Mouse (Mus musculus): ENCODE results near the gene Rhbdl1.

Rhbdl1 gene

GRCm38 (mm10) chr17:25838904-25839303, 1.8 kb upstream of the Rhbdl1 start:
- DNase-seq: peak; percentile 50

- peak; percentile 56 for DNase-seq
Observed at GRCm38 (mm10) chr17:25837533-25837932, 438 bp upstream of the Rhbdl1 start.

DNA sequence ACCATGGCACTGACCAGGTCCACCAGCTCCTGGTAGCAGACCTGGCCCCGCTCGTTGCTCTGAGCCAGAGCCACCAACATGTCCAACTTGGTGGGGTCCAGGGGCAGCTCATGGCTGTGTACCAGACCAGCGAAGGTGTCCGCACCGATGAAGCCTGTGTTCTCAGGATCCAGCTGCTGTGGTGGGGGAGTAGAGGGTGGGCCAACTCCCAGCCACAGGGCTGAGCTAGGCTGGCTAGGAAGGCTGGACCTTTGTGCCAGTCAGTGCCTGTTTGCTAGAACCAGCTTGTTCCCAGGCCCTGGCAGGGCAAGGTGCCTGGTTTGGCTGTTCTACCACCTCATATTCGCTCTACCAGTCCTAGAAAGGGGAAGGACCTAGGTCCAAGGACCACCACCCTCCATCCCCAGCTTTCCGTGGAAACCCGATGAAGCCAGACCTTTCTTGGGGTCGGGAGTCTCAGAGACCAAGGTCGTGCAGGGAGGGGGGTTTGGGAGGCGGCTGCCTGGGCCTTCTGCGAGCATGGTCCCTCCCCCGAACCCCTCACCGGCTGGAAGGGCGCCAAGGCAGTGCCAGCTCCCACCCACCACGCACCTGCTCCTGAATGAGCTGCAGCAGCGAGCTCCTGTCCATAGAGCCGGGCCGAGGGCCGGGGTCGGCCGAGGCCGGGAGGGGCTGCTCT, 559 bp downstream of the Rhbdl1 start:
- DNase-seq: peak; percentile 71

DNA sequence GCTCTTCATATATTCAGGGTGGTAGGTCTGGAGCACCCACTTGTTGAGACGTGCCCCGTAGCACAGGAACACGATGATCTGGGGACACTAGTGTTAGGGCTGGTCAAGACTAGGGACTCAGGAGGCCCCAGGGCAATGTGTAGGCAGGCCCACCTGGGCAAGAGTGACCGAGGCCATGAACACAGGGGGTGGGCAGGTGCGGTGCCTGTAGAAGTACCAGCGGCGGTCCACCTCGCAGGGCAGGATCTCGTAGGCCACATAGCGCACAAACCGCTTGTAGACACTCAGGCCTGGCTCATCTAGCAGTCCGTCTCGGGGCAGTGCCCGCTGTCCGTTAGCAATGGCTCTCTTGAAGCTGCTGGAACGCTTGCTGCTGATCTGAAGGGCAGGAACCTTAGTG, 1.3 kb downstream of the Rhbdl1 start:
- DNase-seq: peak; percentile 67

- no peak for DNase-seq
Observed at GRCm38 (mm10) chr17:25835301-25835700, 1.8 kb downstream of the Rhbdl1 start.

DNA sequence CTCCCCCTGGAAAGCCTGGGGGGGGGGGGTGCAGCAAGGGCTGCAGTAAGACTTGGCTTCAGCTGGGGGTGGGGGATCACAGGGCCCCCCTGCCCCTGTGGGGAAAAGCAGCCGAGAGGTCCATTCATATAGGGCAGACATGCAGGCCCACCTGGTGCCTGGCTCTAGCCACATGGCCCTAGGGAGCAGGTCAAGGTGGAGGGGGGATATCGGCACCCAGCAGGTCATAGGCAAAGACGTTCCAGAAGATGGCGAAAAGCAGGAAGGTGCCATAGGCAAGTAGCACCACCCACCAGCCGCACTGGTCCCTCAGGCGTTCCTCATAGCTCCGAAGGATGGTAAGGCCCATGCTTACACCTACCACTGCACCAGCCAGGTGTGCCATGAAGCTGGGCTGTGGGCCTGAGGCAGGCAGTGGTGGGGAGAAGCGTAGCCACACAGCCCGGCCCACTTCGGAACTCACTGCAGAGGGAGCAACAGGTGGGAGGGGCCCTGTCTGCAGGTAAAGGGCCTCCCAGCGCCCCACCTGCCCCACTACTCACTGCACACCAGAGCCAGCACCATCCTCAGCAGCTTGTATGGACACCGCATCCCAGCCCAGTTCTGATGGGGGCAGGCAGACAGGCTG, 2.4 kb downstream of the Rhbdl1 start:
- DNase-seq: peak; percentile 78

- DNase-seq: peak; percentile 76
Observed at GRCm38 (mm10) chr17:25833961-25834594, 3.0 kb downstream of the Rhbdl1 start.

GRCm38 (mm10) chr17:25833291-25833663, 3.8 kb downstream of the Rhbdl1 start, which contains the start of gene Stub1:
Gene Stub1, minus strand, starts transcription at chr17:25833404.
- peak; percentile 93 for DNase-seq

- DNase-seq: peak; percentile 99
Observed at GRCm38 (mm10) chr17:25832436-25833290, 4.4 kb downstream of the Rhbdl1 start.

GRCm38 (mm10) chr17:25831451-25832281, 5.4 kb downstream of the Rhbdl1 start:
- peak; percentile 81 for DNase-seq

DNA sequence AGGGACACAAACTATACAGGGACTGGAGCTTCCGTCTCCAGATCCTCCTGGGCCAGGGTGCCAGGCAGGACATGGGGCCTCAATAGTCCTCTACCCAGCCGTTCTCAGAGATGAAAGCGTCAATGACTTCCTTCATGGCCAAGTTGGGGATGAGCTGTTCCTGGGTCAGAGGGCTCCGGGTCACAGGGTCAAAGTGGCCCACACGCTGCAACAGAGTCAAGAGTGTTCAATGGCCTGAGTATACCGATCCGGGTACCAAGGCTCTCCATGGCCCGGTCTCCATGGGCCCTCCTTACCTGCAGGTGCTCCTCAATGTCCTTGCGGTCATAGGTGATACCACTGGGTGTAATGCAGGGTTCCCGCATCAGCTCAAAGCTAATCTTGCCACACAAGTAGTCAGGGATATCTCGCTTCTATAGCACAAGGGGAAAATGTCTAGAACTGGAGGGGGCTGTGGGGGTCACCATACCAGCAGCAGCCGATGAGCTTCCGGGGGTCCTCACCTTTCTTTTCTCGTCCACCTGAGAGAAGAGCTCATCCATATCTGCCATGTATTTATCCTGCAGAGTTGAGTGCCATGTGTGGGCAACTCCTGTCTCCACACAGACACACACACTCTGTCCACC, 6.2 kb downstream of the Rhbdl1 start:
- DNase-seq: no peak

DNA sequence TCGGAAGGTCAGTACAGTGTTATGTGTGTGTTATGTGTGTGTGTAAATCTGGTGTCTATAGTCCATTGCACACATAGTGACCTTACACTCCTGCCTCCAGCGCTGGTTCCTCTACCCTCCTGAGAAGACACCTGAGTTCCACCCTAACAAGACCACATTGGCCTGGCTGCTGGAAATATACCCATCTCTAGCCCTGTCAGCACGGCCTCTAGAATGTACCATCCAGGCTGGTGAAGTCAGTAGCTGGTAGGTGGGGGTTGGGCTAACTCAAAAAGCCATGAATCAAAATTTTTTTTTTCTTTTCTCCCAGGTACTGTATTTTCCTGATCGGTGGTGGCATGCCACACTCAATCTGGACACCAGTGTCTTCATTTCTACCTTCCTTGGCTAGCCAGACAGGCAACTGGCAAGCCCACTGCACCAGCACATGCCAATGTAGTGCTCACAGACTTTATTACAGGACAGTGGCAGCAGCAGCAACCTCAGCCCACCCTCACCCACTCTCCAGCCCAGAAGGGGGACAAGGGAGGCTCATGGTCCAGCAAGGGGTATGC, 6.8 kb downstream of the Rhbdl1 start:
- peak; percentile 64 for DNase-seq

GRCm38 (mm10) chr17:25829558-25830017, 7.5 kb downstream of the Rhbdl1 start:
- DNase-seq: peak; percentile 63

DNA sequence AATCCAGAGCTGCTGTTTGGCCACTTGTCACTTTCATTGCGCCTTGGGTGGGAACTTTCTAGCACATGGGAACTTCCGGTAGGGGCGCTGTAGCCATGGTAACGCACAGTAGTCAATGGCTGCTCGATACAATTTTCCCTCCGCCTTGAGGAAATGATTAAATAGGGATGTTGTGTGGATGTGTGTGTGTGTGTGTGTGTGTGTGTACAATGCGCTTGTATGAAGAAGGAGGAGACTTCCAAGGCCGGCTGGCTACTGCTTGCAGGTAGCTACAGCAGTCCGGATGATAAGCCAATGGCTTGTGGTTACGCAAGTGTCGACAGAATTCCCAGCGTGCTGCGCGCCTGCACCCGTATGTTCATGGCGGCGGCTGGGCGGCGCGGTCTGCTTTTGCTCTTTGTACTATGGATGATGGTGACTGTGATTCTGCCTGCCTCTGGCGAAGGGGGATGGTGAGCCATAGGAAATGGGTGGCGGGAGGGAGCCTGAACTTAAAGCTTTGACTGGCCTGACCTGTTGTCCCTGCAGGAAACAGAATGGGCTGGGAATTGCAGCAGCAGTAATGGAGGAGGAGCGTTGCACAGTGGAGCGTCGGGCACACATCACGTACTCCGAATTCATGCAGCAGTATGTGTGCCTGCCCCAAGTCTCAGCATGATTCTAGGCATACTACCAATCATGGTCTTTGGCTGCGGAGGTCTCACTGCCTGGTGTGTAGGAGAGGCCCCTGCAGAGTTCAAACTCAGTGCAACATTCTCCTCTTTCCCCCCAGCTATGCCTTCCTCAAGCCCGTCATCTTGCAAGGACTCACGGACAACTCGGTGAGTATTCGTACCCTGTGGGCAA, 8.2 kb downstream of the Rhbdl1 start, which contains the start of gene Jmjd8:
Gene Jmjd8 (plus strand): TSS at position 156 of the 846 bp plus-strand sequence.
- peak; percentile 83 for DNase-seq

DNA sequence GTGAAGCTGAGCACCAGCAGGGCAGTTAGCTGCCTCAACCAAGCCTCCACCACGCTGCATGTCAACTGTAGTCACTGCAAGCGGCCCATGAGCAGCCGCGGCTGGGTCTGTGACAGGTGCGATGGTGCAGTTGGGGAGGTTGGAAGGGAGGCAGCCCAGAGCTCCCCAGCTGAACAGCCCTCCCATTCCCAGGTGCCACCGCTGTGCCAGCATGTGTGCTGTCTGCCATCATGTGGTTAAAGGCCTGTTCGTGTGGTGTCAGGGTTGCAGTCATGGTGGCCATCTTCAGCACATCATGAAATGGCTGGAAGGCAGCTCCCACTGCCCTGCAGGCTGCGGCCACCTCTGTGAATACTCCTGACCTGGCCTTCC, 8.9 kb downstream of the Rhbdl1 start:
- peak; percentile 72 for DNase-seq

GRCm38 (mm10) chr17:25827546-25828222, 9.4 kb downstream of the Rhbdl1 start:
- DNase-seq: peak; percentile 68

- DNase-seq: no peak
Observed at GRCm38 (mm10) chr17:25827011-25827410, 10.1 kb downstream of the Rhbdl1 start.

GRCm38 (mm10) chr17:25825984-25826570, 11.0 kb downstream of the Rhbdl1 start:
- no peak for DNase-seq

DNA sequence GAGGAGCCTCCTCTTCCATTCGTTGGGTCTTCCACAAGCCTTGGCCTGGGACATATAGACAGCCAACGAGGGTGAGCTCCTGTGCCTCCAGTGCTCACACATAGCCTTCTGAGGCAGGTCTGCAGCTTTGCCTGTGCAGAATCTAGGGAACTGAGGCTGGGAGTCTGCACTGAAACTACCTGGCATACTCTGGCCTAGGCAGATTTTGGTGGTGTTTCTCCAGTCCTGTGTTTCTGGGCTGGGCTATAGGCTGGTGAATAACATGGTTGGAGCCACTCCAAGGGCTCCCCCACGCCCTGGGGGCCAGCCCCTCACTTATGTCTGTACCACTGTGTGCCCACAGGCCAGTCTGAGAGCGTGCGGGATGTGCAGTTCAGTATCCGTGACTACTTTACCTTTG, 11.8 kb downstream of the Rhbdl1 start:
- no peak for DNase-seq
